Mouse (Mus musculus): Measurements from ENCODE around the gene Tmem184a.

Tmem184a gene

DNA sequence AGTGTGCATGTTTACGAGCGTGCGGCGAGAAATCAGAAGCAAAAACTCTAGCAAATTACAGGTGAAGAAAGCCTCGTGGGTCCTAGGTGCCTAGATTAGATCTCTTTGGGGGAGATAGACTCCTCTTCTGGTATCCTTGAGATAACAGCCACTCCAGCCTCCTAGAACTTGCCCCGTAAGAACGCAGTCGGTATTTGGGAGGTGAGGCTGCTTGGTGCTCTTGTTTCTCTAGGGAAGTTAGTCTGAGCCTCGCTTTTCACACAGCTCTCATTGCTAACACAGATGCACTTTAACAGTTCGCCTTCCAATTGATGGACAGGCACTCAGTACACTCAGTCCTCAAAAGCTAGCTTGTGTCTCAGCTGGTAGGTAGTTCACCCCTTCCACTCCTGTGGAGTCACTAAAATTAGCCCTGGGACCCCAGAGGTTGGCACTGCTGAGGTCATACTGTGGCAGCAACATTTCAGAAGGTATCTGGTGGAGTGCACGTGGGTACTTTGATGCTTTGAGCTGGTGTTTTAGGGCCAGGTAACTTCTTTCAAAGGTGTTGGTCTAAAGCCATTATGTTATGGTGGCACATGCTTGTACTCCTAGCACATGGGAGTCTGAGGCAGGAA lies 27.4 kb downstream of the Tmem184a start:
- DNase-seq = no peak

GRCm38 (mm10) chr5:139791227-139792158 lies 28.2 kb downstream of the Tmem184a start, which contains the start of gene Mafk:
TSS of gene Mafk (plus strand) at chr5:139791513.
- peak; percentile 90 for DNase-seq

GRCm38 (mm10) chr5:139789466-139789865 lies 30.3 kb downstream of the Tmem184a start:
- no peak for DNase-seq

GRCm38 (mm10) chr5:139781406-139781805 lies 38.3 kb downstream of the Tmem184a start:
- DNase-seq = no peak

DNA sequence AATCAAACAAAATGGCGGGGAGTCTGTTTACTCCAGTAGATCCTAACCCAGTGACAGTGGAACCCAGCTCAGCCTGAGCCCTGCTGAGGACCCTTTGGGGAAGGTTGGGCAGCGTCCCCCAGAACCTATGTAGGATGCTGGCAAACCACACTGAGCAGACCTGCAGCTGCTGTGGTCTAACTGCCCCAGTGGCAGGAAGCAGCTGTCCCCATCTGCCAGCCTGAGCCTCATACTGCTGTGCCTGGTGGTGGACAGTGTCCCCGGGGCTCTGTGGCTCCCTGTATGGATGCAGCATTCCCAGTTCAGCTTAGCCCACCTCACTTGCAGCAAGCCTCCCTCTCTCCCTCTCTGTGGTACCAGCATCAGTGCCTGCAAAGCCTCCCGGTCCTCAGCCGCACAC lies 42.8 kb downstream of the Tmem184a start:
- no peak for DNase-seq

DNA sequence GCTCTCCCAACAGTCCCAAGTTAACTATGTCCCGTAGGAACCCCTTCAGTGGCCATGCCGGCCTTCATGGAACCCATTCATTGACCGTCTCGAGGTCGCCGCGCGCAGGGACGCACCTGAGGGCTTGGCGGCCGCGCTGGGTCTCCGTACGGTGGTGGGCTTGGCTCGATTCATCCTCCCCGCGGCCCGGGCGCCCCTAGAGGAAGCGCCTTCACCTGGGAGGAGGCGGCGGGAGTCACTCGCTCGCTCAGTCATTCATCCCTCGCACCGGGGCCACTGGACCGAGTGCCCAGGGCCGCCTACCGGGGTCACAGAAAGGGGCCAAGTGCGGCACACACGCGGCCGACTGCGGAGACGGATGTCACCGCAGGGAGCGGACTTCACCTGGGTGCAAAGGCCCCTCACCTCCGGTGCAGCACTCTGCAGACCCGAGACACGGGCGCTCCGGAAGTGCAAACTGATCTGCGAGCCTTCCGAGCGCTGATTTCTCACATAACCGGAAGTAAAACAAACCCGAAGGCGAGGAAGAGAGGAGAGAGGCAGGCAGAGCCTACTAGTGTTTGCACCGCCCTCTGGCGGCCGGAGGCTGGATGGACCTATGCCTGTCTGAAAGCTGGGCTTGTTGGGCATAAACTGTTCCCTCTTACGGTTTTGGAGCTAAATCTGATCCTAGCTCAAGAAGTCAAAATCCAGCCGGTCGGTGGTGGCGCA lies 44.3 kb downstream of the Tmem184a start, which contains the start of gene Ints1:
Gene Ints1, minus strand, starts transcription at position 459 of the 711 bp plus-strand sequence.
- peak; percentile 92 for DNase-seq

DNA sequence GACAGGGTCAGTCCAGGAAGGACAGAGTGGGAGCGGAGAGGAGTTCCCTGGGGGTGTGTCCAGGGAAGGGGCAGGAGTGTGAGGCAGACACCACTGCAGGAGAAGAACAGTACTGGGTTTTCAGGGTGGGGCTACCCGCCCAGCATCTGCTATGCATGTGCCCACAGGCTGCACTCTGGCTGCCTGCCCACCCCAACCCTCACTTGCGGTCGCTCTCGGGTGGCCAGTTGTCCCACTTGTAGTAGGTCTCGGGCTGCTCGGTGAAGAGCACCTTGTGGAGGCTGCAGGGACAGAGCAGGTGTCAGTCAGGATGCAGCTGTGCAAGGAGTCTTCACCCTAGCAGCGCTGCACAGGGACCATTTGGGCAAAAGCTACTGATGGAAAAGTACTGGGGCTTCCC lies 51.5 kb downstream of the Tmem184a start:
- no peak for DNase-seq

DNA sequence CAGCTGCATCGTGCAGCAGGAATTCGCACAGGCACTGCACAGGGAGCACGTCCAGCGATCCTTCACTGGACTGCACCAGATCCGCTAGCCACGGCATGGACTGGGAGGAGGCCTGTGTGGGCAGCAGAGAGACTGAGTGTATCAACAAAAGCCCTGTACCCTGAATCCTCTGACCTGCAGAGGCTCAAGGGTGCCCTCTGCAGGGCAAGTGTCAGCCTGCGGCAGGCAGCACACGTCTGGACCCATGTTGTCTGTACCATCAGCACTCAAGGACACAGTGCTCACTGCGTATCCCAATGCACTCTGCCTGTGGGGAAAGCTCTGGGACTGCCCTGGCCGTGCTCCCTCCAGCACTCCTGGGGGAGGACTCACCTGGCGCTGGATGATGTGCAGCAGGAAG lies 55.4 kb downstream of the Tmem184a start:
- DNase-seq = no peak

DNA sequence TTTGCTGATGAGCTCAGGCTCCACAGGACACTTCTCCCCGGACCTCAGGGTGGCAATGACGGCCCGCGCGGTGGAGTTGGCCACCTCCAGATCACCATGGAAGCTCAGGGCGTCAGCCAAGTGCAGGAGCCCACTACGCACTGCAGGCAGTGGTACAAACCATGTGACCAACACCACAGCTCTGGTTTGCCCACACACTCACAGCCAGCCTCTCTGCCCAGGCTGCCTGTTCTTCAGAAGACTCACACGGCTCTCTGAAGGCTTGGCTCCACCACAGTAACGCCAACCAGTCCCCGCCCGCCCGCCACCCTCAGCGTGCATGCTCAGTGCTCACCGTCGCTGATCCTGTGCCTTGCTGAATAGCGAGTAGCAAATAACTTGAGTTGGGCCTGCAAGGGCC lies 61.6 kb downstream of the Tmem184a start:
- DNase-seq = peak; percentile 74

- DNase-seq = no peak
Observed at GRCm38 (mm10) chr5:139756586-139756985, 63.1 kb downstream of the Tmem184a start.

DNA sequence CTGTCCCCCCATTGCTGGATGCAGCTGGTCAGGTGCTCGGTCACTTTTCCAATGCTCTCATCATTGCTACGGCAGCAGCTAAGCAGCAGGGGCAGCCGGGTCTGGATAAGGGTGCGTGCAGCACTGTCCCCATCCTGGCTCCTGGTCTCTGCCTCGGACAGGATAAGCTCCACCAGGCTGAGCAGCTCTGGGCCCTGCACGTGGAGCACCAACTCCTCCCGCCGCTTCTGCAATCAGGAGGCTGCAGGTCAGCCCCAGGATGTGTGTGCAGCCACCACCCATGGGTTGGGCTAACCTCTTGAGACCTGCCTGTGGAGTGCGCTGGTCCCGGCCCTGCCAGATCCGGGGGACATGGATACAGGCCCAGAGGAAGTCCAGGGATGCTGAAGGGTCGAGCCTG lies 63.6 kb downstream of the Tmem184a start:
- DNase-seq = no peak

- peak; percentile 65 for DNase-seq
Observed at GRCm38 (mm10) chr5:139754753-139755152, 65.0 kb downstream of the Tmem184a start.
